Mouse (Mus musculus): ENCODE measurements around the gene Anks6. TPM values are rescaled to one million over a fixed set of nuclear protein-coding genes. Genes with fewer than 3 reads are reported as not detected.
A peak's percentile ranks its signal among the peaks of the same experiment; 100 is the strongest.

Gene Anks6
- polyA plus RNA-seq, 1 experiment from 2014 or later, result 4.8 TPM

DNA sequence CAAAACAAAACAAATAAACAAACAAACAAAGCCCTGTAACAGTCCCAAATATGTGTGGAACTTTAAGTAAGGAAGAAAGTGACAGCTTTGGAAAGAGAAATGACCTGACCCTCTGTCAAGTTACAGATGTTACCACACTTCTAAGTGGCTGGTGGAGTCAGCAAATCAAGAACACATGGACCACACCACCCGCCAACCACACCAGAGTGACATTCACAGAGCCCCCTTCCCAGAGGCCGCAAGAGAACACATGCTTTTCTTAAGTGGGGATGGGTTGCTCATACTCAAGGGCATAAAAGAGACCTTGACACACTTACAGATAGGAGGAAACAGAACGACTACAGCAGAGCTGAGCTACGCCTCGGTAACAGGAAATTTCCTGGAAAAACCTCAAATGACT, 28.4 kb downstream of the Anks6 start:
- ATAC-seq (ENCODE audit: insufficient read depth) (no peak), DNase-seq (no peak)
- WGBS, result 61% methylated on average over 5 of the region's 5 CpGs
- no peaks in the 10 kb centered on the region for H3K36me3 ChIP-seq (ENCODE audit: insufficient read depth)
- H3K9ac ChIP-seq, result no peak overlapping the region
- H3K4me3 ChIP-seq (ENCODE audit: low read depth, low read length), result no peak overlapping the region
- H3K27me3 ChIP-seq (ENCODE audit: insufficient read depth, low read length), result no peaks in the 10 kb centered on the region
- no peaks in the 10 kb centered on the region for H3K9me3 ChIP-seq (ENCODE audit: low read depth, low read length)
- H3K27ac ChIP-seq (ENCODE audit: low read depth), result no peak overlapping the region
- no peaks in the 10 kb centered on the region for H3K4me1 ChIP-seq (ENCODE audit: insufficient read depth)
- no peak for TF ChIP-seq CTCF (IDR thresholded peaks at IDR 0.05; ENCODE audit: low read depth)
- no peak overlapping the region for H3K4me2 ChIP-seq

- H3K9me3 ChIP-seq (ENCODE audit: low read depth, low read length), result no peaks in the 10 kb centered on the region
- no peaks in the 10 kb centered on the region for H3K36me3 ChIP-seq (ENCODE audit: insufficient read depth)
- no peak overlapping the region for H3K4me2 ChIP-seq
- no peaks in the 10 kb centered on the region for H3K27me3 ChIP-seq (ENCODE audit: insufficient read depth, low read length)
- ATAC-seq (ENCODE audit: insufficient read depth), result no peak
- no peak overlapping the region for H3K27ac ChIP-seq (ENCODE audit: low read depth)
- TF ChIP-seq CTCF (IDR thresholded peaks at IDR 0.05; ENCODE audit: low read depth), result no peak
- H3K4me3 ChIP-seq (ENCODE audit: low read depth, low read length), result no peak overlapping the region
- WGBS, result 60% methylated on average over 6 of the region's 6 CpGs
- DNase-seq, result no peak
- H3K4me1 ChIP-seq (ENCODE audit: insufficient read depth), result no peaks in the 10 kb centered on the region
- no peak overlapping the region for H3K9ac ChIP-seq
Observed at GRCm38 (mm10) chr4:47023949-47024348, 33.3 kb downstream of the Anks6 start.

DNA sequence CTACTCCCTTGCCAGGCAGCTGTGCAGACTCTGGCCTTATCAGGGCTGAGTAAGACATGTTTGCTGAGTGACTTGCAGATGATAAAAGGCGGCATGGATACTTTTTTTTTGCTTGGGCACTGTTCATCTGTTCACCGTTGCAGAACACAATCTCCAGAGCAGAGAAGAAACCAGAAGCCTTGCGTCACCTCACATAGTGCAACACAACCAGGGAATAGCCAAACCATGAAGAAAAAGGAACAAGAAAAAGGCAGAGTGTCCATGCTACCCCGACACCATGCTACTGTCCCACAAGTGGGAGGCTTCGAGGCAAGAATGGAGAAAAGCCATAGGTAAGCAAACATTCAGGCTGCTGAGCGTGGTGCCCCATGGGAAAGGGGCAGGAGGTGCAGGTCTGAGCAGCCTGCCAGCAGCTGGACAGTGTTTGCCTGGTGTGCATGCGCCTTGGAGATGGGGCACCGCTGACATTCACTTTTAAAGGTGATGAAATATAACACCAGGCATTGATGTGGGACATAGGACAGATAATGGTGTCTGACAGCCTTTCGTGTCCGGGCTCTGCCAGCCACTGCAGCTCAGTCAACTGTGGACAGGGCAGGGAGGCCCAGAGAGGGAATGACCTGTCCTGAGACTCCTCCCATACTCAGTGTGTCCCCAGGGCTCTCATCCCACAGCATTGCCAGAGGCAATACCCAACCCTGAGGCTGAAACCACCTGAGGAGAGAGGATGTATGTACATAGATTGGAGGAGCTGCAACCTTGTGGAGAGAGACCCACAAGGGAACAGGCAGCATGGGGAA, 34.2 kb downstream of the Anks6 start:
- no peak overlapping the region for H3K9ac ChIP-seq
- H3K4me1 ChIP-seq (ENCODE audit: insufficient read depth), result no peaks in the 10 kb centered on the region
- DNase-seq (no peak), ATAC-seq (ENCODE audit: insufficient read depth) (no peak)
- H3K27ac ChIP-seq (ENCODE audit: low read depth), result no peak overlapping the region
- H3K27me3 ChIP-seq (ENCODE audit: insufficient read depth, low read length), result no peaks in the 10 kb centered on the region
- H3K4me2 ChIP-seq, result no peak overlapping the region
- 66% methylated on average over 10 of the region's 10 CpGs for WGBS
- no peak overlapping the region for H3K4me3 ChIP-seq (ENCODE audit: low read depth, low read length)
- H3K9me3 ChIP-seq (ENCODE audit: low read depth, low read length), result no peaks in the 10 kb centered on the region
- no peak for TF ChIP-seq CTCF (IDR thresholded peaks at IDR 0.05; ENCODE audit: low read depth)
- no peaks in the 10 kb centered on the region for H3K36me3 ChIP-seq (ENCODE audit: insufficient read depth)

DNA sequence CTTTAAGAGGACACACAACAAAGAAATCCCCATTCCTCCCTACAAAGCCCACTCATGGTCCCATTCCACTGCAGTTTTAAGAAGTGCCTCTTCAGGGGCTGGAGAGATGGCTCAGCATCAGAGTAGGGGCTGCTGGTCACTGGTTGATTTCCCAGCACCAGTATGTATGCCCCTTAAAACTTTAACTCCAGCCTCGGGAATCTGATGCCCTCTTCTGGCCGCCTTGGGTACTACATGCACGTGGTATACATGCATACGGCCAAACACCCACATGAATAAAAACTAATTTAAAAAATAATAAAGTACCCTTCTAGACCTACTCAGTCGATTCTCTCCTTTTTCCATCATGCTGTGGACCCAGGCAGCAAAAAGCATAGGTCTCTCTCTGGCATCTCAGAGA, 36.7 kb downstream of the Anks6 start:
- Histone ChIP-seq H3K27ac (ENCODE audit: low read depth) (no peak overlapping the region), H3K9me3 (ENCODE audit: low read depth, low read length) (no peaks in the 10 kb centered on the region), H3K27me3 (ENCODE audit: insufficient read depth, low read length) (no peaks in the 10 kb centered on the region), H3K4me2 (no peak overlapping the region), H3K4me1 (ENCODE audit: insufficient read depth) (no peaks in the 10 kb centered on the region), H3K4me3 (ENCODE audit: low read depth, low read length) (no peak overlapping the region), H3K36me3 (ENCODE audit: insufficient read depth) (no peaks in the 10 kb centered on the region), H3K9ac (no peak overlapping the region)
- WGBS, result 17% methylated on average over 5 of the region's 5 CpGs
- DNase-seq, result peak; percentile 75
- no peak for ATAC-seq (ENCODE audit: insufficient read depth)
- peak; percentile 77 for TF ChIP-seq CTCF (IDR thresholded peaks at IDR 0.05; ENCODE audit: low read depth)

DNA sequence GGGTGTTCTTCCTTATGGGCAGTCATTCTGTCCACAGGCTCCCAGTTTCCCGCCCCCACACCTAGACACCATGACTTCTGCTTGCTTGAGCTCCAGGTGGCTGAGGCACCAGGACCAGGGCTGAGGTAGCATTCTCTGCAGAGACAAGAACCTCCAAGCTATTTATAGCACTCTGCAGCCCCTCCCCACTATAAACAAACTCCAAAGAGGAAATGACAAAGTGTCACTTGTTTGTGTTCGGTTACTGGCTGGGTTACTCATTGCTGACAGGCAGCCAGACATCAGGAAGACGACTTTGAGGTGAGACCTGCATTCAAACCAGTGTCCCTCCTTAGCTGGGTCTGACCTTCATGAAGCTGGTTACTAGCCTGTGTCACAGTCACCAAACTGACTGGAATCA, 42.1 kb downstream of the Anks6 start:
- WGBS, result 15% methylated on average over 3 of the region's 3 CpGs
- 0 out of 2 replicates have a peak, but pooled peaks have one; percentile 13 for ATAC-seq (ENCODE audit: insufficient read depth)
- no peaks in the 10 kb centered on the region for H3K27me3 ChIP-seq (ENCODE audit: insufficient read depth, low read length)
- no peak overlapping the region for H3K4me2 ChIP-seq
- no peaks in the 10 kb centered on the region for H3K36me3 ChIP-seq (ENCODE audit: insufficient read depth)
- H3K4me3 ChIP-seq (ENCODE audit: low read depth, low read length), result no peak overlapping the region
- no peak for TF ChIP-seq CTCF (IDR thresholded peaks at IDR 0.05; ENCODE audit: low read depth)
- H3K9me3 ChIP-seq (ENCODE audit: low read depth, low read length), result no peaks in the 10 kb centered on the region
- DNase-seq, result peak; percentile 55
- no peak overlapping the region for H3K9ac ChIP-seq
- H3K4me1 ChIP-seq (ENCODE audit: insufficient read depth), result peaks cover 4% of the 10 kb centered on the region; the same call in 1 of the 2 replicates
- H3K27ac ChIP-seq (ENCODE audit: low read depth), result no peak overlapping the region

GRCm38 (mm10) chr4:47012476-47012875, 44.8 kb downstream of the Anks6 start:
- H3K27ac ChIP-seq (ENCODE audit: low read depth), result no peak overlapping the region
- no peak overlapping the region for H3K4me2 ChIP-seq
- TF ChIP-seq CTCF (IDR thresholded peaks at IDR 0.05; ENCODE audit: low read depth), result no peak
- H3K27me3 ChIP-seq (ENCODE audit: insufficient read depth, low read length), result no peaks in the 10 kb centered on the region
- peaks cover 4% of the 10 kb centered on the region; the same call in 1 of the 2 replicates for H3K4me1 ChIP-seq (ENCODE audit: insufficient read depth)
- no peak overlapping the region for H3K9ac ChIP-seq
- H3K9me3 ChIP-seq (ENCODE audit: low read depth, low read length), result no peaks in the 10 kb centered on the region
- 50% methylated on average over 10 of the region's 10 CpGs for WGBS
- H3K36me3 ChIP-seq (ENCODE audit: insufficient read depth), result no peaks in the 10 kb centered on the region
- DNase-seq (peak; percentile 33), ATAC-seq (ENCODE audit: insufficient read depth) (no peak)
- H3K4me3 ChIP-seq (ENCODE audit: low read depth, low read length), result no peak overlapping the region

GRCm38 (mm10) chr4:47010400-47011231, 46.6 kb downstream of the Anks6 start:
- H3K9me3 ChIP-seq (ENCODE audit: low read depth, low read length), result no peaks in the 10 kb centered on the region
- H3K4me3 ChIP-seq (ENCODE audit: low read depth, low read length), result no peak overlapping the region
- DNase-seq (peak; percentile 51), ATAC-seq (ENCODE audit: insufficient read depth) (no peak)
- 38% methylated on average over 12 of the region's 12 CpGs for WGBS
- no peak overlapping the region for H3K27ac ChIP-seq (ENCODE audit: low read depth)
- H3K27me3 ChIP-seq (ENCODE audit: insufficient read depth, low read length), result no peaks in the 10 kb centered on the region
- H3K4me2 ChIP-seq, result no peak overlapping the region
- no peak overlapping the region for H3K9ac ChIP-seq
- TF ChIP-seq CTCF (IDR thresholded peaks at IDR 0.05; ENCODE audit: low read depth), result no peak
- peaks cover 4% of the 10 kb centered on the region; the same call in 1 of the 2 replicates for H3K4me1 ChIP-seq (ENCODE audit: insufficient read depth)
- H3K36me3 ChIP-seq (ENCODE audit: insufficient read depth), result no peaks in the 10 kb centered on the region
